Mouse (Mus musculus) lung, adult 2 months (tissue): ENCODE data around the gene Nrxn3.

Experiments used
- CTCF ChIP-seq: fragments of 200-500 bp; IDR thresholded peaks from 2 replicates; pipeline ENCODE4 v1.5.1; 2011; ENCODE audit warnings: mild to moderate bottlenecking, low read length, control low read depth; ENCODE audit not compliant: insufficient read depth
- POLR2A ChIP-seq: fragments of 200-500 bp; IDR thresholded peaks from 2 replicates; pipeline ENCODE4 v1.6.1; 2011; ENCODE audit warnings: low read depth, mild to moderate bottlenecking, control low read depth, low read length, borderline replicate concordance; ENCODE audit errors: extremely low read depth

- TF ChIP-seq POLR2A, result no peak
- TF ChIP-seq CTCF, result no peak
Observed at GRCm38 (mm10) chr12:90338229-90338557, 1615.5 kb downstream of the Nrxn3 start.
